Mouse (Mus musculus) limb, embryonic 10.5 days (tissue): ENCODE results near the gene Coro6. TPM values are rescaled to one million over a fixed set of nuclear protein-coding genes. Genes with fewer than 3 reads are reported as not detected.

ENCODE experiments used
- DNase-seq: peaks from one replicate; pipeline ENCODE4 v3.0.0-alpha.2; 2017; ENCODE audit warnings: low spot score
- H3K27ac ChIP-seq: fragments of 300-500 bp; sonication (generic); 2 replicates; pipeline ENCODE4 v1.5.1; 2016; ENCODE audit warnings: mild to moderate bottlenecking
- H3K27me3 ChIP-seq: fragments of 300-500 bp; sonication (generic); 2 replicates; pipeline ENCODE4 v1.6.1; 2016; ENCODE audit warnings: low read depth, mild to moderate bottlenecking; ENCODE audit not compliant: poor library complexity, severe bottlenecking
- H3K36me3 ChIP-seq: fragments of 300-500 bp; sonication (generic); 2 replicates; pipeline ENCODE4 v1.6.1; 2016; ENCODE audit warnings: mild to moderate bottlenecking, moderate library complexity
- H3K4me1 ChIP-seq: fragments of 300-500 bp; sonication (generic); 2 replicates; pipeline ENCODE4 v1.6.1; 2016
- H3K4me3 ChIP-seq: fragments of 300-500 bp; sonication (generic); 2 replicates; pipeline ENCODE4 v1.5.1; 2016; ENCODE audit warnings: mild to moderate bottlenecking, moderate library complexity
- H3K9me3 ChIP-seq: fragments of 300-500 bp; sonication (generic); replicated peaks from 2 replicates; pipeline ENCODE4 v1.6.1; 2016; ENCODE audit warnings: mild to moderate bottlenecking
- WGBS: fragments of 180-500 bp; shearing (Covaris S2); methylation state at CpG from one replicate; pipeline ENCODE4 v1.1.7; 2016; 5-methylcytosine and 5-hydroxymethylcytosine counted together
- polyA plus RNA-seq: library from polyadenylated mRNA; unstranded; fragments of >200 nt; fragmentation: Nextera tagmentation; extraction: Ambion mirVana; gene quantifications from 2 replicates; pipeline ENCODE4 v1.2.1, GENCODE M21; 2016

Gene Coro6
- polyA plus RNA-seq, 1 experiment from 2014 or later: 0.15 TPM

GRCm38 (mm10) chr11:77467784-77468183 is 5.6 kb downstream of the Coro6 start:
- 16% methylated on average over 20 of the region's 20 CpGs for WGBS
- H3K9me3 ChIP-seq: no peaks in the 10 kb centered on the region
- DNase-seq: peak; percentile 81
- H3K27ac ChIP-seq: peak overlapping the region; percentile 21; the same call in 1 of the 2 replicates
- peaks cover 74% of the 10 kb centered on the region for H3K27me3 ChIP-seq
- H3K4me1 ChIP-seq: peaks cover 21% of the 10 kb centered on the region
- 0 out of 2 replicates have a peak overlapping the region, but pooled peaks have one; percentile 33 for H3K4me3 ChIP-seq
- H3K36me3 ChIP-seq: peaks cover 29% of the 10 kb centered on the region

GRCm38 (mm10) chr11:77468397-77468796 is 6.2 kb downstream of the Coro6 start:
- H3K9me3 ChIP-seq: no peaks in the 10 kb centered on the region
- peaks cover 19% of the 10 kb centered on the region for H3K4me1 ChIP-seq
- 79% methylated on average over 9 of the region's 9 CpGs for WGBS
- no peak overlapping the region for H3K27ac ChIP-seq
- peaks cover 68% of the 10 kb centered on the region for H3K27me3 ChIP-seq
- no peak overlapping the region for H3K4me3 ChIP-seq
- DNase-seq: no peak
- peaks cover 36% of the 10 kb centered on the region for H3K36me3 ChIP-seq

GRCm38 (mm10) chr11:77471407-77471806 is 9.2 kb downstream of the Coro6 start:
- 63% methylated on average over 29 of the region's 29 CpGs for WGBS
- H3K27me3 ChIP-seq: peaks cover 37% of the 10 kb centered on the region
- peaks cover 16% of the 10 kb centered on the region for H3K4me1 ChIP-seq
- no peak for DNase-seq
- H3K36me3 ChIP-seq: peaks cover 60% of the 10 kb centered on the region
- no peaks in the 10 kb centered on the region for H3K9me3 ChIP-seq
- H3K4me3 ChIP-seq: no peak overlapping the region
- 0 out of 2 replicates have a peak overlapping the region, but pooled peaks have one; percentile 2 for H3K27ac ChIP-seq

GRCm38 (mm10) chr11:77472775-77473174 is 10.6 kb downstream of the Coro6 start:
- Histone ChIP-seq H3K27me3 (peaks cover 24% of the 10 kb centered on the region), H3K9me3 (no peaks in the 10 kb centered on the region), H3K27ac (no peak overlapping the region), H3K4me3 (no peak overlapping the region), H3K4me1 (peaks cover 2% of the 10 kb centered on the region), H3K36me3 (peaks cover 73% of the 10 kb centered on the region)
- DNase-seq: no peak
- WGBS: 92% methylated on average over 16 of the region's 16 CpGs

- WGBS: 96% methylated on average over 14 of the region's 14 CpGs
- H3K9me3 ChIP-seq: no peaks in the 10 kb centered on the region
- DNase-seq: no peak
- peaks cover under 1% of the 10 kb centered on the region; the same call in 1 of the 2 replicates for H3K27me3 ChIP-seq
- H3K36me3 ChIP-seq: peaks cover 59% of the 10 kb centered on the region
- H3K4me3 ChIP-seq: no peak overlapping the region
- H3K27ac ChIP-seq: no peak overlapping the region; the same call in 1 of the 2 replicates
- peaks cover 2% of the 10 kb centered on the region; the same call in 1 of the 2 replicates for H3K4me1 ChIP-seq
Measured at GRCm38 (mm10) chr11:77476216-77476615, 14.0 kb downstream of the Coro6 start.

GRCm38 (mm10) chr11:77476895-77477294 is 14.7 kb downstream of the Coro6 start:
- no peak for DNase-seq
- peaks cover 2% of the 10 kb centered on the region; the same call in 1 of the 2 replicates for H3K4me1 ChIP-seq
- H3K36me3 ChIP-seq: peaks cover 54% of the 10 kb centered on the region
- no peak overlapping the region for H3K4me3 ChIP-seq
- H3K27me3 ChIP-seq: no peaks in the 10 kb centered on the region
- H3K27ac ChIP-seq: no peak overlapping the region
- 96% methylated on average over 6 of the region's 6 CpGs for WGBS
- no peaks in the 10 kb centered on the region for H3K9me3 ChIP-seq

GRCm38 (mm10) chr11:77483043-77483442 is 20.8 kb downstream of the Coro6 start:
- WGBS: 72% methylated on average over 3 of the region's 3 CpGs
- no peak overlapping the region for H3K27ac ChIP-seq
- no peak overlapping the region for H3K4me3 ChIP-seq
- 0 out of 2 replicates have a peak, but pooled peaks cover 6% of the 10 kb centered on the region for H3K36me3 ChIP-seq
- H3K4me1 ChIP-seq: peaks cover 41% of the 10 kb centered on the region
- no peak for DNase-seq
- no peaks in the 10 kb centered on the region for H3K27me3 ChIP-seq
- no peaks in the 10 kb centered on the region for H3K9me3 ChIP-seq

GRCm38 (mm10) chr11:77483510-77484255 is 21.5 kb downstream of the Coro6 start:
- Histone ChIP-seq H3K27me3 (no peaks in the 10 kb centered on the region), H3K4me3 (no peak overlapping the region), H3K4me1 (peaks cover 47% of the 10 kb centered on the region), H3K27ac (no peak overlapping the region), H3K36me3 (0 out of 2 replicates have a peak, but pooled peaks cover 6% of the 10 kb centered on the region), H3K9me3 (no peaks in the 10 kb centered on the region)
- 59% methylated on average over 11 of the region's 11 CpGs for WGBS
- DNase-seq: no peak

GRCm38 (mm10) chr11:77485229-77485628 is 23.0 kb downstream of the Coro6 start:
- H3K4me3 ChIP-seq: peak overlapping the region; percentile 19; the same call in 1 of the 2 replicates
- no peak for DNase-seq
- WGBS: 60% methylated on average over 6 of the region's 6 CpGs
- no peaks in the 10 kb centered on the region for H3K9me3 ChIP-seq
- H3K27me3 ChIP-seq: no peaks in the 10 kb centered on the region
- H3K4me1 ChIP-seq: peaks cover 56% of the 10 kb centered on the region
- 0 out of 2 replicates have a peak, but pooled peaks cover 6% of the 10 kb centered on the region for H3K36me3 ChIP-seq
- H3K27ac ChIP-seq: peak overlapping the region; percentile 38; the same call in 1 of the 2 replicates

GRCm38 (mm10) chr11:77486798-77487197 is 24.6 kb downstream of the Coro6 start:
- Histone ChIP-seq H3K36me3 (0 out of 2 replicates have a peak, but pooled peaks cover 4% of the 10 kb centered on the region), H3K4me3 (no peak overlapping the region)
- DNase-seq: no peak

GRCm38 (mm10) chr11:77488771-77489581 is 26.8 kb downstream of the Coro6 start:
- peak; percentile 60 for DNase-seq
- WGBS: 3% methylated on average over 55 of the region's 55 CpGs
- Histone ChIP-seq H3K36me3 (no peaks in the 10 kb centered on the region), H3K27ac (peak overlapping the region; percentile 96), H3K4me3 (peak overlapping the region; percentile 98), H3K4me1 (peaks cover 82% of the 10 kb centered on the region), H3K27me3 (no peaks in the 10 kb centered on the region), H3K9me3 (no peaks in the 10 kb centered on the region)

More at GRCm38 (mm10) chr11:77486798-77487197, 24.6 kb downstream of the Coro6 start:
- Histone ChIP-seq H3K4me1 (peaks cover 71% of the 10 kb centered on the region), H3K27ac (peak overlapping the region; percentile 7; the same call in 1 of the 2 replicates), H3K27me3 (no peaks in the 10 kb centered on the region), H3K9me3 (no peaks in the 10 kb centered on the region)
- 84% methylated on average over 5 of the region's 5 CpGs for WGBS

- peak; percentile 81 for DNase-seq
- peaks cover 89% of the 10 kb centered on the region for H3K4me1 ChIP-seq
- peak within 1 kb of the TSS; percentile 96 for H3K27ac ChIP-seq
- peak within 1 kb of the TSS; percentile 98 for H3K4me3 ChIP-seq
- H3K36me3 ChIP-seq: no peaks in the 10 kb centered on the region
- WGBS: 4% methylated on average over 74 of the region's 87 CpGs
- no peaks in the 10 kb centered on the region for H3K9me3 ChIP-seq
- H3K27me3 ChIP-seq: no peaks in the 10 kb centered on the region
Measured at GRCm38 (mm10) chr11:77489591-77490235, 27.5 kb downstream of the Coro6 start, which contains the start of gene Ankrd13b. Gene Ankrd13b, minus strand, starts transcription at chr11:77489678.
